ENCODE assay signal across 17 mouse cellular contexts in genomic region chr8:75136256-75136655, GRCm38 (mm10). TPM values are rescaled to one million over a fixed set of nuclear protein-coding genes. Genes with fewer than 3 reads are reported as not detected.
DNase-seq lines count a peak whose midpoint lies in the region; ATAC-seq and TF ChIP-seq lines count a peak whose summit lies in the region.
"Had no signal": no experiment of that assay in that cellular context is flagged by ENCODE, and none has a peak within 500 bp of the region (broad histone marks: within the 10 kb centered on the region; RNA-seq: fewer than 3 reads in every experiment).

No protein-coding gene starts in this region.

- peak; percentile 65 for ATAC-seq in liver, embryonic 11.5 days (replicated peaks; ENCODE audit: low FRiP score)
- ATAC-seq in liver, postnatal 0 days, result no peak
- ATAC-seq in liver, embryonic 13.5 days (ENCODE audit: low read depth), result peak; percentile 69
- ATAC-seq: CD4-positive, CD25-positive, alpha-beta regulatory T cell, adult 4 months had no signal

- intact Hi-C loops in heart, postnatal 10 days (cut with DNase I), result loop anchor here (5.0 kb wide), 1 partner anchor 41 kb away; no protein-coding TSS in a partner anchor

- peak overlapping the region; percentile 9; the same call in 1 of the 2 replicates for H3K9ac ChIP-seq in liver, embryonic 11.5 days (ENCODE audit: low read depth, low read length)
- H3K9ac ChIP-seq in liver, postnatal 0 days (replicated peaks), result no peak overlapping the region
- H3K9ac ChIP-seq in liver, embryonic 13.5 days, result no peak overlapping the region; the same call in 1 of the 2 replicates
- H3K9ac ChIP-seq: embryonic facial prominence, embryonic 12.5 days; forebrain, embryonic 12.5 days; hindbrain, embryonic 15.5 days had no signal

- DNase-seq in heart, adult 11 months, result peak; percentile 69
- DNase-seq in heart, postnatal 10 days, result no peak
- DNase-seq in liver, embryonic 11.5 days (ENCODE audit: low spot score), result no peak
- no peak for DNase-seq in liver, postnatal 0 days
- DNase-seq in liver, embryonic 13.5 days, result no peak
- DNase-seq in gastrocnemius, postnatal 10 days, result no peak
- no peak for DNase-seq in adrenal gland, postnatal 4 days (ENCODE audit: low spot score in 2 of 2)
- DNase-seq: adrenal gland, postnatal 25 days; B cell, adult 2 months; cerebellum, postnatal 14 days; gastrocnemius, postnatal 14 days; heart, postnatal 36 days had no signal

- H3K9me3 ChIP-seq in liver, embryonic 11.5 days (ENCODE audit: control insufficient read depth, low read length), result no peaks in the 10 kb centered on the region
- no peaks in the 10 kb centered on the region for H3K9me3 ChIP-seq in liver, postnatal 0 days (ENCODE audit: low read length)
- peaks cover 61% of the 10 kb centered on the region for H3K9me3 ChIP-seq in E14TG2a.4 (ENCODE audit: low read length)
- no peaks in the 10 kb centered on the region for H3K9me3 ChIP-seq in liver, embryonic 13.5 days (replicated peaks)
- H3K9me3 ChIP-seq: embryonic facial prominence, embryonic 12.5 days; forebrain, embryonic 12.5 days; hindbrain, embryonic 15.5 days had no signal

- no peak for TF ChIP-seq EP300 in liver, postnatal 0 days (IDR thresholded peaks at IDR 0.05; ENCODE audit: low read depth)

- WGBS in liver, embryonic 11.5 days, result 55% methylated on average over 2 of the region's 2 CpGs
- 35% methylated on average over 2 of the region's 2 CpGs for WGBS in liver, postnatal 0 days (ENCODE audit: insufficient replicate concordance)
- WGBS in liver, embryonic 13.5 days (ENCODE audit: insufficient replicate concordance), result 26% methylated on average over 2 of the region's 2 CpGs

- H3K27ac ChIP-seq in liver, embryonic 11.5 days (ENCODE audit: low read depth, low read length), result no peak overlapping the region
- H3K27ac ChIP-seq in liver, postnatal 0 days (ENCODE audit: low read depth), result no peak overlapping the region
- no peak overlapping the region for H3K27ac ChIP-seq in liver, embryonic 13.5 days
- H3K27ac ChIP-seq: embryonic facial prominence, embryonic 12.5 days; forebrain, embryonic 12.5 days; hindbrain, embryonic 15.5 days had no signal

- no peaks in the 10 kb centered on the region for H3K36me3 ChIP-seq in liver, embryonic 11.5 days (ENCODE audit: control insufficient read depth, insufficient read depth, low read length)
- H3K36me3 ChIP-seq in liver, postnatal 0 days (replicated peaks; ENCODE audit: insufficient read depth, low read length), result no peaks in the 10 kb centered on the region
- H3K36me3 ChIP-seq in E14TG2a.4 (ENCODE audit: insufficient read depth, low read length), result peaks cover 48% of the 10 kb centered on the region
- peaks cover 12% of the 10 kb centered on the region for H3K36me3 ChIP-seq in liver, embryonic 13.5 days
- H3K36me3 ChIP-seq: forebrain, embryonic 12.5 days; hindbrain, embryonic 15.5 days had no signal

- no peak for TF ChIP-seq CTCF in liver, postnatal 0 days (IDR thresholded peaks at IDR 0.05; ENCODE audit: low read depth)
- TF ChIP-seq CTCF in E14TG2a.4 (conservative IDR thresholded peaks at IDR 0.05; ENCODE audit: low read length), result no peak

- H3K4me1 ChIP-seq in liver, embryonic 11.5 days (replicated peaks; ENCODE audit: control insufficient read depth, insufficient read depth, low read length), result peaks cover 23% of the 10 kb centered on the region
- H3K4me1 ChIP-seq in liver, postnatal 0 days (ENCODE audit: insufficient read depth), result no peaks in the 10 kb centered on the region
- no peaks in the 10 kb centered on the region; the same call in 1 of the 2 replicates for H3K4me1 ChIP-seq in E14TG2a.4 (replicated peaks; ENCODE audit: low read depth, low read length)
- peaks cover 33% of the 10 kb centered on the region for H3K4me1 ChIP-seq in liver, embryonic 13.5 days (replicated peaks)
- H3K4me1 ChIP-seq: embryonic facial prominence, embryonic 12.5 days; forebrain, embryonic 12.5 days had no signal

- H3K27me3 ChIP-seq in liver, embryonic 11.5 days (replicated peaks; ENCODE audit: control insufficient read depth, insufficient read depth, low read length), result no peaks in the 10 kb centered on the region
- H3K27me3 ChIP-seq in liver, postnatal 0 days (ENCODE audit: insufficient read depth, low read length), result no peaks in the 10 kb centered on the region
- no peaks in the 10 kb centered on the region for H3K27me3 ChIP-seq in E14TG2a.4 (ENCODE audit: insufficient read depth, low read length)
- H3K27me3 ChIP-seq in liver, embryonic 13.5 days, result no peaks in the 10 kb centered on the region
- H3K27me3 ChIP-seq: embryonic facial prominence, embryonic 12.5 days; forebrain, embryonic 12.5 days; hindbrain, embryonic 15.5 days had no signal

- no peak overlapping the region for H3K4me2 ChIP-seq in liver, embryonic 11.5 days
- H3K4me2 ChIP-seq in liver, postnatal 0 days (ENCODE audit: low read depth, low read length), result no peak overlapping the region
- H3K4me2 ChIP-seq in liver, embryonic 13.5 days, result no peak overlapping the region
- H3K4me2 ChIP-seq: embryonic facial prominence, embryonic 12.5 days; forebrain, embryonic 12.5 days; hindbrain, embryonic 15.5 days had no signal

- no peak overlapping the region for H3K4me3 ChIP-seq in liver, embryonic 11.5 days (ENCODE audit: low read depth, low read length)
- H3K4me3 ChIP-seq in liver, postnatal 0 days (ENCODE audit: low read depth, low read length), result no peak overlapping the region
- peak overlapping the region; percentile 14; the same call in 1 of the 2 replicates for H3K4me3 ChIP-seq in E14TG2a.4 (replicated peaks; ENCODE audit: low read length)
- H3K4me3 ChIP-seq in liver, embryonic 13.5 days (replicated peaks), result no peak overlapping the region
- H3K4me3 ChIP-seq: embryonic facial prominence, embryonic 12.5 days; forebrain, embryonic 12.5 days; hindbrain, embryonic 15.5 days had no signal

RNA-seq across cellular contexts. Expression of gene Mcm5, which starts 26.9 kb away (rescaled TPM):
- total RNA-seq in heart, postnatal 10 days (2021), result 10 to 100 TPM; 23.1 to 31.7 TPM
- polyA plus RNA-seq in liver, embryonic 11.5 days (2014; fragmentation: Nextera tagmentation; extraction: Ambion mirVana), result 278 and 324 TPM in 2 replicates
- 43.5 and 55.4 TPM in 2 replicates for polyA plus RNA-seq in liver, postnatal 0 days (2015; fragmentation: Nextera tagmentation; extraction: Ambion mirVana)
- polyA plus RNA-seq in liver, embryonic 13.5 days (2015; fragmentation: Nextera tagmentation; extraction: Ambion mirVana), result 207 and 233 TPM in 2 replicates
- 10 to 100 TPM; 11.9 to 15.5 TPM for total RNA-seq in gastrocnemius, postnatal 10 days (2021)
- total RNA-seq in adrenal gland, postnatal 4 days (2021), result 10 to 100 TPM; 49.7 to 62.0 TPM

RNA-seq across cellular contexts. Expression of gene Hmox1, which starts 42.8 kb away (rescaled TPM):
- 10 to 100 TPM; 17.8 to 19.8 TPM for total RNA-seq in heart, postnatal 10 days (2021)
- polyA plus RNA-seq in liver, embryonic 11.5 days (2014; fragmentation: Nextera tagmentation; extraction: Ambion mirVana), result 80.3 and 95.8 TPM in 2 replicates
- polyA plus RNA-seq in liver, postnatal 0 days (2015; fragmentation: Nextera tagmentation; extraction: Ambion mirVana), result 155 and 160 TPM in 2 replicates
- 74.0 and 80.4 TPM in 2 replicates for polyA plus RNA-seq in liver, embryonic 13.5 days (2015; fragmentation: Nextera tagmentation; extraction: Ambion mirVana)
- total RNA-seq in gastrocnemius, postnatal 10 days (2021), result 10 to 100 TPM; 14.8 to 24.3 TPM
- 10 to 100 TPM; 37.8 to 41.5 TPM for total RNA-seq in adrenal gland, postnatal 4 days (2021)
